13 mouse cellular contexts compared by ENCODE assay signal in the genomic region with DNA sequence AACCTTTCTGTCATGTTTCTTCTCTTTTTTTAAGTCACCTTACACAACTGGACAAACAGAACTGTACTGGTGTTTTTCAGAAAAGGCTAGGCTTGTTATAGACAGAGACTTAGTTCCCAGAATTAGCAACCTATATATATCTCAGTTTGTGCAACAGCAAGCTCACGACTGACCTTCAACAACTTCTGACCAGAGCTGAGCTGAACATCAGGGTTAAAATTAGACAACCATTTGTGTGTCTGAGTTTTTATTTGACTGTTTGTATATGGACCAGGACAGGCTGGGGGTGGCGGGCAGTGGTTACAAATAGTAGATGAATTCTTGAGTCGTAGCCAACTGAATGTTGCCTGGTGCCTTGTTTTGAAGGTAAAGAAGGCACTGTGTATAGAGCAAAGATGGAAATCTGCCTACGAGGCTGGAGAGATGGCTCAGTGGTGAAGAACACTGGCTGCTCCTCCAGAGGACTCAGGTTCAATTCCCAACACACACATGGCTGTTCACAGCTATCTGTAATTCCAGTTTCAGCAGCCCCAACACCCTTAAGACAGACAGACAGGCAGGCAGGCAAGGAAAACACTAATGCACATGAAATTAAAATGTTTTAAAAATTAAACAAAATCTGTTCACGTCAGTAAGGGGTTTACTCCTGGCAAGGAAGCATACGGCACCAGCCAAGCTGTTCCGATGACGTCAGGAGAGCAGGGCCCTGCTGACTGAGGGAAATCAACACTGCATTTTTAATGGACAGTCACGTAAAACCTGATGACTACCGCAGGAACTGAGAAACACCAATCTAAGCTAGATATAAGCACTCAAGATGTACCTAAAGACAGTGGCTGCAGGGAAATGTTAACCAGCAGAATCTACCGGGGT.
DNase-seq lines count a peak whose midpoint lies in the region; ATAC-seq and TF ChIP-seq lines count a peak whose summit lies in the region.
"Had no signal": no experiment of that assay in that cellular context is flagged by ENCODE, and none has a peak within 500 bp of the region (broad histone marks: within the 10 kb centered on the region; RNA-seq: fewer than 3 reads in every experiment).

No protein-coding gene starts in this region.

- peaks cover 6% of the 10 kb centered on the region for H3K4me1 ChIP-seq in cortical plate, adult 2 months (ENCODE audit: control insufficient read depth, insufficient read depth, low read length)
- H3K4me1 ChIP-seq in heart, embryonic 12.5 days (replicated peaks) = peaks cover 10% of the 10 kb centered on the region
- H3K4me1 ChIP-seq in intestine, embryonic 15.5 days (replicated peaks) = no peaks in the 10 kb centered on the region
- H3K4me1 ChIP-seq: embryonic facial prominence, embryonic 12.5 days; limb, embryonic 12.5 days had no signal

- H3K36me3 ChIP-seq in heart, embryonic 12.5 days = no peaks in the 10 kb centered on the region
- no peaks in the 10 kb centered on the region for H3K36me3 ChIP-seq in intestine, embryonic 15.5 days
- H3K36me3 ChIP-seq: embryonic facial prominence, embryonic 12.5 days; limb, embryonic 12.5 days had no signal

- ATAC-seq in heart, embryonic 12.5 days (ENCODE audit: insufficient number of reproducible peaks, low FRiP score) = no peak
- ATAC-seq in intestine, embryonic 15.5 days = no peak
- no peak for ATAC-seq in erythroblast, adult 5-6 weeks (replicated peaks; ENCODE audit: low FRiP score, poor library complexity, severe bottlenecking)
- ATAC-seq: activated CD4-positive, CD25-positive, alpha-beta regulatory T cell, adult 4 months had no signal

- TF ChIP-seq POLR2A in cortical plate, adult 2 months (IDR thresholded peaks at IDR 0.05; ENCODE audit: extremely low read depth, insufficient read depth, low read length) = no peak

- no peaks in the 10 kb centered on the region for H3K9me3 ChIP-seq in heart, embryonic 12.5 days (replicated peaks)
- H3K9me3 ChIP-seq in intestine, embryonic 15.5 days = no peaks in the 10 kb centered on the region
- H3K9me3 ChIP-seq: embryonic facial prominence, embryonic 12.5 days had no signal

- no peak for TF ChIP-seq CTCF in cortical plate, adult 2 months (IDR thresholded peaks at IDR 0.05; ENCODE audit: extremely low read depth, insufficient read depth, low read length)

- H3K9ac ChIP-seq in heart, embryonic 12.5 days = no peak overlapping the region
- no peak overlapping the region for H3K9ac ChIP-seq in intestine, embryonic 15.5 days
- H3K9ac ChIP-seq: embryonic facial prominence, embryonic 12.5 days; limb, embryonic 12.5 days had no signal

- no peak overlapping the region for H3K4me3 ChIP-seq in cortical plate, adult 2 months (ENCODE audit: insufficient read depth, low read length)
- H3K4me3 ChIP-seq in heart, embryonic 12.5 days = no peak overlapping the region
- H3K4me3 ChIP-seq in intestine, embryonic 15.5 days (replicated peaks) = no peak overlapping the region
- H3K4me3 ChIP-seq: embryonic facial prominence, embryonic 12.5 days; limb, embryonic 12.5 days had no signal

- H3K27me3 ChIP-seq in heart, embryonic 12.5 days (replicated peaks) = no peaks in the 10 kb centered on the region
- no peaks in the 10 kb centered on the region for H3K27me3 ChIP-seq in intestine, embryonic 15.5 days (replicated peaks)
- H3K27me3 ChIP-seq: embryonic facial prominence, embryonic 12.5 days; limb, embryonic 12.5 days had no signal

- peak overlapping the region; percentile 49; the same call in 1 of the 2 replicates for H3K27ac ChIP-seq in cortical plate, adult 2 months (ENCODE audit: insufficient read depth, low read length)
- H3K27ac ChIP-seq in heart, embryonic 12.5 days (ENCODE audit: poor library complexity, severe bottlenecking) = peak overlapping the region; percentile 69
- H3K27ac ChIP-seq in intestine, embryonic 15.5 days = no peak overlapping the region
- H3K27ac ChIP-seq: embryonic facial prominence, embryonic 12.5 days; limb, embryonic 12.5 days had no signal

- 63% methylated on average over 11 of the region's 11 CpGs for WGBS in heart, embryonic 12.5 days
- WGBS in intestine, embryonic 15.5 days = 65% methylated on average over 11 of the region's 11 CpGs

- H3K4me2 ChIP-seq in heart, embryonic 12.5 days = no peak overlapping the region
- no peak overlapping the region for H3K4me2 ChIP-seq in intestine, embryonic 15.5 days (replicated peaks)
- H3K4me2 ChIP-seq: embryonic facial prominence, embryonic 12.5 days; limb, embryonic 12.5 days had no signal

- DNase-seq in kidney, postnatal 14 days = peak; percentile 37
- DNase-seq in kidney, adult 9 months = no peak
- DNase-seq in lung, postnatal 10 days = peak; percentile 58
- DNase-seq in spleen, postnatal 36 days (ENCODE audit: low spot score in 2 of 2) = no peak
- DNase-seq: retina, postnatal 1 day; thymus, adult 2 months had no signal

Comparison
In these comparisons a context has a peak if more than half of its experiments do, and no peak if none do; other contexts are left out.
1. DNase-seq: peak in kidney, postnatal 14 days (single experiment) and lung, postnatal 10 days (single experiment); none in kidney, adult 9 months (single experiment) and spleen, postnatal 36 days (0 of 2).